Mouse (Mus musculus): ENCODE results near the gene Gabrr2.

The Gabrr2 gene

GRCm38 (mm10) chr4:33071337-33071736 lies 8.5 kb downstream of the Gabrr2 start:
- no peak for DNase-seq

- DNase-seq, result no peak
Measured at GRCm38 (mm10) chr4:33072526-33073161, 9.8 kb downstream of the Gabrr2 start.

- DNase-seq, result no peak
Measured at GRCm38 (mm10) chr4:33074406-33074805, 11.6 kb downstream of the Gabrr2 start.

- no peak for DNase-seq
Measured at GRCm38 (mm10) chr4:33074851-33075250, 12.1 kb downstream of the Gabrr2 start.

- DNase-seq, result no peak
Measured at GRCm38 (mm10) chr4:33075776-33076524, 13.2 kb downstream of the Gabrr2 start.

GRCm38 (mm10) chr4:33077161-33077560 lies 14.4 kb downstream of the Gabrr2 start:
- no peak for DNase-seq

GRCm38 (mm10) chr4:33077724-33078123 lies 14.9 kb downstream of the Gabrr2 start:
- DNase-seq, result no peak

- no peak for DNase-seq
Measured at GRCm38 (mm10) chr4:33078492-33078891, 15.7 kb downstream of the Gabrr2 start.

GRCm38 (mm10) chr4:33099118-33099694 lies 36.4 kb downstream of the Gabrr2 start:
- no peak for DNase-seq

- no peak for DNase-seq
Measured at GRCm38 (mm10) chr4:33109720-33110458, 47.1 kb downstream of the Gabrr2 start.

GRCm38 (mm10) chr4:33110845-33111244 lies 48.0 kb downstream of the Gabrr2 start:
- DNase-seq, result no peak

GRCm38 (mm10) chr4:33111358-33111757 lies 48.6 kb downstream of the Gabrr2 start:
- no peak for DNase-seq

- DNase-seq, result peak; percentile 36
Measured at GRCm38 (mm10) chr4:33112866-33113265, 50.1 kb downstream of the Gabrr2 start.

- peak; percentile 69 for DNase-seq
Measured at GRCm38 (mm10) chr4:33119118-33119517, 56.3 kb downstream of the Gabrr2 start.

GRCm38 (mm10) chr4:33124493-33124892 lies 61.7 kb downstream of the Gabrr2 start:
- peak; percentile 62 for DNase-seq

- peak; percentile 66 for DNase-seq
Measured at GRCm38 (mm10) chr4:33125409-33126084, 62.7 kb downstream of the Gabrr2 start.

- no peak for DNase-seq
Measured at GRCm38 (mm10) chr4:33132221-33132620, 69.4 kb downstream of the Gabrr2 start, which contains the start of gene Gabrr1. Gene Gabrr1 (plus strand): TSS chr4:33132521.

Data from cerebellum, adult 9-11 months (tissue).